Mouse (Mus musculus): ENCODE data around the gene Maff.

DNA sequence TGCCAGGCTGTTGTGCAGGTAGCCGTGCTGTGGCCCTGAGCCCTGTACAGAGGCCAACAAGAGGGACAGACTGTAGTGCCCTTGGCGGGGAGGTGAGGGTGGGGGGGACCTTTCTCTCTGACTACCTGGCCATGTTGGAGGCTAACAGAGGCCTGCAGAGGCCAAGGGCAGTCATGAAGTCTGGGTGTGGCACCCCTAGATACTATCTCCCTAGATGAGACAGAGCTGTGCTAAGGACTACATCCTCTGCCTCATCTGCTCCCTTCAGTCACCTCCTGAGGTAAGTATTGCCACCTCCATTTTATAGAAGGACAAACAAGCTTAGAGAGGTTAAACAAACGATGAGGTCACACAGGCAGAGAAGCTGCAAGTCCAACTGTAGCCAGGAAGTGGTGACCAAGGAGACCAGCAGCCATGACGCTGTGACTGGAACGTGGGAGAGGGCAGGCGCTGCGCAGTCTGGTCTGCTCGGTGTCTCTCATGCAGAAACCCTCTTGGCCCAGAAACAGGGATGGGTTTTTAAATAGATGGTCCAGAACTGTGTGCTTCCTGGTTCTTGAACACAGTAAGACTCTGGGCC, 22.5 kb downstream of the Maff start:
- TF ChIP-seq CTCF (IDR thresholded peaks at IDR 0.05; ENCODE audit: borderline replicate concordance, control insufficient read depth, extremely low read depth, insufficient read depth, low read length, poor library complexity), result no peak
- TF ChIP-seq POLR2A (IDR thresholded peaks at IDR 0.05; ENCODE audit: control insufficient read depth, extremely low read depth, insufficient read depth, low read length, poor library complexity), result no peak

Measured in thymus, adult 2 months (tissue).